Mouse (Mus musculus) forebrain, embryonic 10.5 days (tissue): ENCODE results near the gene Mios. TPM values are rescaled to one million over a fixed set of nuclear protein-coding genes. Genes with fewer than 3 reads are reported as not detected.

Experiments
- polyA plus RNA-seq: library from polyadenylated mRNA; unstranded; fragments of >200 nt; fragmentation: Nextera tagmentation; extraction: Ambion mirVana; gene quantifications from 2 replicates; pipeline ENCODE4 v1.2.1, GENCODE M21; 2016

Mios gene
- polyA plus RNA-seq, 1 experiment from 2014 or later = 27.6 TPM

Other genes starting within 250 kb of the Mios start
- 0.10 and 0.12 TPM in 2 replicates for gene Col28a1, start 16.6 kb upstream of the Mios start, polyA plus RNA-seq
- 193 and 207 TPM in 2 replicates for gene Rpa3, start 50.0 kb downstream of the Mios start, polyA plus RNA-seq
- gene Umad1, start 50.1 kb downstream of the Mios start, polyA plus RNA-seq = 15.6 and 15.7 TPM in 2 replicates
- gene Gm45062, start 50.2 kb downstream of the Mios start, polyA plus RNA-seq = 9.2 and 11.1 TPM in 2 replicates